Mouse (Mus musculus) embryonic facial prominence, embryonic 15.5 days (tissue): ENCODE measurements around the gene Samd4b. TPM values are rescaled to one million over a fixed set of nuclear protein-coding genes. Genes with fewer than 3 reads are reported as not detected.
A peak's percentile ranks its signal among the peaks of the same experiment; 100 is the strongest.

ENCODE experiments used
- ATAC-seq: fragments of 200-750 bp; cut with Nextera tagmentation; 2 replicates; pipeline ENCODE4 v1.8.0; 2017; ENCODE audit warnings: low read depth, moderate TSS enrichment; ENCODE audit not compliant: insufficient number of reproducible peaks, low FRiP score, low TSS enrichment
- H3K27ac ChIP-seq: fragments of 300-500 bp; sonication (generic); replicated peaks from 2 replicates; pipeline ENCODE4 v1.5.1; 2015; ENCODE audit warnings: mild to moderate bottlenecking, inconsistent platforms
- H3K27me3 ChIP-seq: fragments of 300-500 bp; sonication (generic); 2 replicates; pipeline ENCODE4 v1.6.1; 2015; ENCODE audit warnings: inconsistent platforms
- H3K36me3 ChIP-seq: fragments of 300-500 bp; sonication (generic); 2 replicates; pipeline ENCODE4 v1.6.1; 2015; ENCODE audit warnings: mild to moderate bottlenecking, inconsistent platforms
- H3K4me1 ChIP-seq: fragments of 300-500 bp; sonication (generic); 2 replicates; pipeline ENCODE4 v1.6.1; 2015; ENCODE audit warnings: inconsistent platforms
- H3K4me2 ChIP-seq: fragments of 300-500 bp; sonication (generic); replicated peaks from 2 replicates; pipeline ENCODE4 v1.6.1; 2015; ENCODE audit warnings: mild to moderate bottlenecking, inconsistent platforms
- H3K4me3 ChIP-seq: fragments of 300-500 bp; sonication (generic); replicated peaks from 2 replicates; pipeline ENCODE4 v1.5.1; 2015; ENCODE audit warnings: mild to moderate bottlenecking, inconsistent platforms
- H3K9ac ChIP-seq: fragments of 300-500 bp; sonication (generic); 2 replicates; pipeline ENCODE4 v1.6.1; 2015; ENCODE audit warnings: inconsistent platforms
- H3K9me3 ChIP-seq: fragments of 300-500 bp; sonication (generic); replicated peaks from 2 replicates; pipeline ENCODE4 v1.6.1; 2016; ENCODE audit warnings: inconsistent platforms
- WGBS: fragments of 180-500 bp; shearing (Covaris S2); methylation state at CpG from one replicate; pipeline ENCODE4 v1.1.7; 2015; 5-methylcytosine and 5-hydroxymethylcytosine counted together
- polyA plus RNA-seq: library from polyadenylated mRNA; unstranded; fragments of >200 nt; fragmentation: Nextera tagmentation; extraction: Ambion mirVana; gene quantifications from 2 replicates; pipeline ENCODE4 v1.2.1, GENCODE M21; 2015

Gene Samd4b
- polyA plus RNA-seq, 1 experiment from 2014 or later: 34.1 TPM

- no peak overlapping the region for H3K4me2 ChIP-seq
- H3K36me3 ChIP-seq: no peaks in the 10 kb centered on the region
- no peak overlapping the region for H3K9ac ChIP-seq
- no peaks in the 10 kb centered on the region for H3K9me3 ChIP-seq
- H3K27me3 ChIP-seq: no peaks in the 10 kb centered on the region
- peaks cover 13% of the 10 kb centered on the region for H3K4me1 ChIP-seq
- 73% methylated on average over 8 of the region's 8 CpGs for WGBS
- no peak for ATAC-seq
- H3K4me3 ChIP-seq: no peak overlapping the region
- no peak overlapping the region for H3K27ac ChIP-seq
Observed at GRCm38 (mm10) chr7:28492310-28492709, 105.6 kb downstream of the Samd4b start.

- H3K9me3 ChIP-seq: no peaks in the 10 kb centered on the region
- H3K36me3 ChIP-seq: no peaks in the 10 kb centered on the region
- no peak overlapping the region for H3K4me2 ChIP-seq
- WGBS: 41% methylated on average over 14 of the region's 14 CpGs
- H3K4me3 ChIP-seq: no peak overlapping the region
- ATAC-seq: no peak
- H3K27me3 ChIP-seq: no peaks in the 10 kb centered on the region
- peaks cover 13% of the 10 kb centered on the region for H3K4me1 ChIP-seq
- no peak overlapping the region for H3K9ac ChIP-seq
- H3K27ac ChIP-seq: no peak overlapping the region
Observed at GRCm38 (mm10) chr7:28490903-28491302, 107.0 kb downstream of the Samd4b start.

DNA sequence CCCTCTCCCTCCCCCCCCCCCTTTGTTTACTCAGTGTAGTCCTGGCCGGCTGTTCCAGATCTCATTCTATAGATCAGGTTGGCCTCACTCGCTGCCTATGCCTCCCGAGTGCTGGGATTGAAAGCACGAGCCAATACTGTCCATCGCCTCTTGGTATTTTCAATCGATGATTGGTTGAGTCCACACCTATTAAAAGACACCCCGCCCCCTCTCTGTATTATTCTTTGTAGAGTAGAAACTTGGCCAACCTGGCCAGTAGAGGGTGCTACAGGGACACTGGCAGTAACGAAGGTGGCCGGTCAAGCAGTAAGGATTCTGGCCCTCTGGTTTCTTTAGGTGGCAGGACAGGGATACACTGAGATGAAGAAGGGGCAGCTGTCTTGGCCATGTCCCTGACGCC lies 107.5 kb downstream of the Samd4b start:
- Histone ChIP-seq H3K27me3 (no peaks in the 10 kb centered on the region), H3K4me1 (peaks cover 13% of the 10 kb centered on the region), H3K27ac (no peak overlapping the region), H3K9ac (no peak overlapping the region), H3K9me3 (no peaks in the 10 kb centered on the region), H3K4me2 (no peak overlapping the region), H3K36me3 (no peaks in the 10 kb centered on the region), H3K4me3 (no peak overlapping the region)
- ATAC-seq: no peak; the same call in 1 of the 2 replicates
- 5% methylated on average over 10 of the region's 10 CpGs for WGBS

GRCm38 (mm10) chr7:28488030-28488491 lies 109.9 kb downstream of the Samd4b start:
- no peak overlapping the region for H3K27ac ChIP-seq
- H3K9ac ChIP-seq: no peak overlapping the region
- 3% methylated on average over 16 of the region's 16 CpGs for WGBS
- no peaks in the 10 kb centered on the region for H3K36me3 ChIP-seq
- peak overlapping the region; percentile 48 for H3K4me2 ChIP-seq
- ATAC-seq: 0 out of 2 replicates have a peak, but pooled peaks have one; percentile 24
- H3K4me1 ChIP-seq: peaks cover 13% of the 10 kb centered on the region
- H3K9me3 ChIP-seq: no peaks in the 10 kb centered on the region
- peak overlapping the region; percentile 26 for H3K4me3 ChIP-seq
- no peaks in the 10 kb centered on the region for H3K27me3 ChIP-seq

DNA sequence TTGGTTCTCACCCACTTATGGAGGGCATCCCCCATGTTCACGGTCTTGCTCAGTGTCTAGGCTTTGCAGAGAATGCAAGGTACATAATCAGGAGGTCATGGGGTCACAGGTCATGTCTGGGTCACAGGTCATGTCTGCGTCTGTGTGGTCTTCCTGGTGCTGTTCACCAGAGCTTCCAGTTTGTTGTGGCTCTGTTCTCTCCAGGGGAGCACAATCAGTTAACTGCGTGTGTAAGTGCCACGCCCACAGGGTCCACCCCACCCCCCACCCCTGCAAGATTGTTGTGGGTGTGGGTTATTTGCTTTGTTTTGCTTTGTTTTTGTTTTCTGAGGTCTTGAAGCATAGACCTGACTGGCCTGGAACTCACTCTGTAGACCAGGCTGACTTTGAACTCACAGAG lies 113.8 kb downstream of the Samd4b start:
- Histone ChIP-seq H3K27ac (no peak overlapping the region), H3K4me2 (no peak overlapping the region), H3K9ac (no peak overlapping the region), H3K4me3 (no peak overlapping the region), H3K36me3 (no peaks in the 10 kb centered on the region), H3K4me1 (peaks cover 7% of the 10 kb centered on the region), H3K27me3 (no peaks in the 10 kb centered on the region), H3K9me3 (no peaks in the 10 kb centered on the region)
- WGBS: 15% methylated on average over 4 of the region's 4 CpGs
- no peak for ATAC-seq

- no peak overlapping the region for H3K4me2 ChIP-seq
- H3K27ac ChIP-seq: no peak overlapping the region
- H3K4me1 ChIP-seq: peaks cover 2% of the 10 kb centered on the region
- no peaks in the 10 kb centered on the region for H3K9me3 ChIP-seq
- no peak overlapping the region for H3K4me3 ChIP-seq
- H3K9ac ChIP-seq: no peak overlapping the region
- H3K27me3 ChIP-seq: no peaks in the 10 kb centered on the region
- 78% methylated on average over 11 of the region's 11 CpGs for WGBS
- no peaks in the 10 kb centered on the region for H3K36me3 ChIP-seq
- ATAC-seq: no peak
Observed at GRCm38 (mm10) chr7:28482854-28483253, 115.1 kb downstream of the Samd4b start.

- ATAC-seq: no peak
- Histone ChIP-seq H3K4me1 (no peaks in the 10 kb centered on the region), H3K27me3 (no peaks in the 10 kb centered on the region), H3K4me3 (no peak overlapping the region), H3K36me3 (no peaks in the 10 kb centered on the region), H3K9ac (no peak overlapping the region), H3K9me3 (no peaks in the 10 kb centered on the region), H3K27ac (no peak overlapping the region), H3K4me2 (no peak overlapping the region; the same call in 1 of the 2 replicates)
- WGBS: 2% methylated on average over 8 of the region's 8 CpGs
Observed at GRCm38 (mm10) chr7:28478854-28479253, 119.1 kb downstream of the Samd4b start.

- WGBS: 77% methylated on average over 5 of the region's 5 CpGs
- Histone ChIP-seq H3K4me1 (no peaks in the 10 kb centered on the region), H3K36me3 (no peaks in the 10 kb centered on the region), H3K4me3 (no peak overlapping the region), H3K9ac (no peak overlapping the region), H3K27me3 (no peaks in the 10 kb centered on the region), H3K9me3 (no peaks in the 10 kb centered on the region), H3K27ac (no peak overlapping the region), H3K4me2 (no peak overlapping the region)
- ATAC-seq: peak; percentile 29; the same call in 1 of the 2 replicates
Observed at GRCm38 (mm10) chr7:28477363-28477762, 120.6 kb downstream of the Samd4b start.

GRCm38 (mm10) chr7:28476191-28476590 lies 121.8 kb downstream of the Samd4b start:
- H3K4me3 ChIP-seq: no peak overlapping the region
- no peak overlapping the region for H3K9ac ChIP-seq
- H3K27me3 ChIP-seq: no peaks in the 10 kb centered on the region
- 89% methylated on average over 6 of the region's 6 CpGs for WGBS
- H3K27ac ChIP-seq: no peak overlapping the region
- H3K4me1 ChIP-seq: no peaks in the 10 kb centered on the region
- H3K36me3 ChIP-seq: no peaks in the 10 kb centered on the region
- H3K9me3 ChIP-seq: no peaks in the 10 kb centered on the region
- no peak for ATAC-seq
- H3K4me2 ChIP-seq: no peak overlapping the region

DNA sequence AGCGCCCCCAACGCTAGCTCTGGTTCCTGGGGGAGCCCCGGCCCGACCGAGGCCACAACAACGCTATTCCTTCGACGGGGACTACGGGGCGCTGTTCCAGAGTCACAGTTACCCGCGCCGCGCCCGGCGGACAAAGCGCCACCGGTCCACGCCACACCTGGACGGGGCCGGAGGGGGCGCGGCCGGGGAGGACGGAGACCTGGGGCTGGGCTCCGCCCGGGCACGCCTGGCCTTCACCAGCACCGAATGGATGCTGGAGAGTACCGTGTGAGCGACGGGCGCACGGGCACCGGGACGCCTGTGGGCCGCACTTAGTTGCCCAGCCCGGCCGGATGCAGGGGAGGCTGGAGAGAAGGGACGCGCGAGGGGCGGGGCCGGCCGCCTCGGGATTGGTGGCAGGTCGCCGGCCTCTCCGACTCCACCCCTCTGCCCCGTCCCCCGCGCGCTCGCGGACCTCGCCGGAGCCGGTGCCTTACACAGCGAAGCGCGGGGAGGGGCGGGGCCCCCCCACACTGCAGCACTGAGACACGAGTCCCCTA lies 130.7 kb downstream of the Samd4b start:
- Histone ChIP-seq H3K4me2 (peak overlapping the region; percentile 87), H3K36me3 (peaks cover 7% of the 10 kb centered on the region), H3K9ac (0 out of 2 replicates have a peak overlapping the region, but pooled peaks have one; percentile 18), H3K9me3 (no peaks in the 10 kb centered on the region), H3K4me1 (peaks cover 23% of the 10 kb centered on the region), H3K27ac (no peak overlapping the region), H3K4me3 (peak overlapping the region; percentile 49), H3K27me3 (peaks cover 11% of the 10 kb centered on the region; the same call in 1 of the 2 replicates)
- ATAC-seq: peak; percentile 79
- 3% methylated on average over 62 of the region's 63 CpGs for WGBS

- WGBS: 28% methylated on average over 40 of the region's 40 CpGs
- H3K9ac ChIP-seq: 0 out of 2 replicates have a peak overlapping the region, but pooled peaks have one; percentile 18
- H3K4me1 ChIP-seq: peaks cover 23% of the 10 kb centered on the region
- H3K4me3 ChIP-seq: peak overlapping the region; percentile 49
- no peaks in the 10 kb centered on the region for H3K9me3 ChIP-seq
- peak overlapping the region; percentile 87 for H3K4me2 ChIP-seq
- H3K27me3 ChIP-seq: peaks cover 11% of the 10 kb centered on the region; the same call in 1 of the 2 replicates
- 0 out of 2 replicates have a peak, but pooled peaks have one; percentile 2 for ATAC-seq
- H3K36me3 ChIP-seq: peaks cover 12% of the 10 kb centered on the region
- no peak overlapping the region for H3K27ac ChIP-seq
Observed at GRCm38 (mm10) chr7:28466721-28467212, 131.2 kb downstream of the Samd4b start.
